Mouse (Mus musculus) kidney, adult 18-20 months (tissue): Measurements from ENCODE around the gene Tcp10c.
"Not testable (repeated sequence)": the region's sequence is repeated elsewhere in the genome, so short reads cannot be mapped to it uniquely, and the experiment has no call there.

Experiments used
- DNase-seq: peaks from one replicate; pipeline ENCODE4 v3.0.0; 2021

The Tcp10c gene

GRCm38 (mm10) chr17:13399961-13400360, 45.6 kb downstream of the Tcp10c start:
- not testable (repeated sequence) for DNase-seq

GRCm38 (mm10) chr17:13402118-13402517, 47.7 kb downstream of the Tcp10c start:
- not testable (repeated sequence) for DNase-seq

GRCm38 (mm10) chr17:13403527-13404131, 49.3 kb downstream of the Tcp10c start:
- DNase-seq, result not testable (repeated sequence)

GRCm38 (mm10) chr17:13406023-13406422, 51.7 kb downstream of the Tcp10c start:
- not testable (repeated sequence) for DNase-seq

GRCm38 (mm10) chr17:13406701-13407100, 52.3 kb downstream of the Tcp10c start:
- DNase-seq, result not testable (repeated sequence)

- DNase-seq, result not testable (repeated sequence)
These were observed 53.4 kb downstream of the Tcp10c start for GRCm38 (mm10) chr17:13407621-13408256.

DNA sequence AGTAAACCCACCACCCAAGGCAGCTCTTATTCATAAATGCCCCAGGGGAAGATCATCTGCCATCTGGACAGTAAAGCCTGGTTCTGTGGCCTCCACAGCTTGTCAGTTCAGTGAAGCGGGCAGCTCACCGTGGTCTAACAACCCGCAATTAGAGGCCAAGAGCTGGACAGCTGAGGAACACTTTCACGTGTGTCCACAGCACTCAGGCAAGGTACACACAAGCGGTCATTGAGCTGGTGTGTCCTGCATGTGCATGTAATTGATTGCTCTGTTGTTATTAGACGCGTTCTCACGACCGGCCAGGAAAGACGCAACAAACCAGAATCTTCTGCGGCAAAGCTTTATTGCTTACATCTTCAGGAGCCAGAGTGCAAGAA, 53.9 kb downstream of the Tcp10c start:
- DNase-seq, result not testable (repeated sequence)

DNA sequence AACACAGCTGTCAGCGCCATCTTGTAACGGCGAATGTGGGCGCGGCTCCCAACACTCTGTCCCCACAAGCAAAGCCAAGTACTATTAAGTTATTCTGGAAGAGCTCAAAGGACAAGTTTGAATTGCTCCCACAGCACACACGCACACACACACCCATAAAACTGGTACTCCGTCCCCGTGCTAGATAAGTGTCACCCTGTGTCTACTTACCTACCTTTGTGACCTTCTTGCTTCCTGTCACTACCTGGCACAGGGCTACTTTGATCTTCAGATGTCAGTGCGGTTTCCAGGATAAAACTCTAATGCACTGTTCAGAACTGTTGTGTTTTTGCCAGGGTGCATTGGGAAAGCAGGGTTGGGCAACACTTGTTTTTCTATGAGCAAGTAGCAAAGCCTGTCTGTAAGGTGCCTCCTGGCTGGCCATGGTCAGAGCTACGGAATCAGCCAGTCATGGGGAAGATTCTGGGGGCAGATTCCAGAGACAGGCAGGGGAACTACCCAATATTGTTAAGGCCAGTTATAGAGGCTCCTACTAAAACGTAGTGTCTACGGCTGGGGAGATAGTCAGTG, 66.7 kb downstream of the Tcp10c start:
- DNase-seq, result not testable (repeated sequence)

DNA sequence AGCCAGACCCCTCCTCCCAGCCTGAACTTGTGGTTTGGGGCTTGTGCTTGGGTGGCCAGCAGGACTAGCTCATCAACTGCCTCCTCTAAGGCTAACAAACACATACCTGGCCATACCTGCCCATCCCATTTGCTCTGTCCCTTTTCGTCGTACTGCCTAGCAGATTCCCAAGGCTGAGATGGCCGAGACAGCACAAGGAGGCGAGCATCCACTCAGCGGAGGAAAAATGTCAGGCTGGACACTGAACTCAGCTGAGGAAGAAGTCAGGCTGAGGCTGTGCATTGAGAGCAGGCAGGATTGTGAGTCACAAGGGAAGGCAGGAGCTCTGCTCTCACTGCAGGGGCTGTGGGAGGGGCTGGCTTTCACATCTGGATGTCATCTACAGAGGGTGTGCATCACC, 68.3 kb downstream of the Tcp10c start:
- not testable (repeated sequence) for DNase-seq

DNA sequence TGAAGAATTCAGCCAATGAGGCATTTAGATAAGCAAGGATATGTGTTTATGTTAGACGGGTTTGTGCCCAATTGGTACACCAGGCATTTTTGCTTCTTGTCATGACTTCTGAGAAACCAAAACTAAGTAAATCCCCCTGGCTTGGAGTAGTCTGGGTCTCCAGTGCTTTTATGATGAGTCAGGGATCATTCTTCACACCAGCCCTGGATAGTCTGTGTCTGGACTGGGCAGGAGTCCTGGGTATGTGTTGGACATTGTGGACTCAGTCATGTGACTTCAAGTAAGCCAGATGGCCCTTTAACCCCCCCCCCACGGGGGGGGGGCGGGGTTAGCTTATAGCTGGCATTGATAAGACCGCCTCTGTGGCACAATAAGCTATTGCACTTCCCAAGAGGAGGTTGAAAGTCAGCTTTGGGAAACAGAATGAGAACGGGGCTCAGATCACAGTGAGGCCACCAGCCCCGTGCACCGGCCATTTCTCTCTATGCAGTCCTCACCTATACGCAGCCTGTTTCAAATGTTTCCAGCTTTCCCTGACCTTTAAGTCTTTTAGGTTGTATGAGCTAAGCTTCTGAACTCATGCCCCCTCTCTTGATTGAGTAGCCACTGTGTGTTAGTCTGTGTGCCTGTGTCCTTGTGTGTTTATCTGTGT, 69.1 kb downstream of the Tcp10c start:
- not testable (repeated sequence) for DNase-seq

- not testable (repeated sequence) for DNase-seq
These were observed 69.9 kb downstream of the Tcp10c start for GRCm38 (mm10) chr17:13424321-13424720.

- not testable (repeated sequence) for DNase-seq
These were observed 71.3 kb downstream of the Tcp10c start for GRCm38 (mm10) chr17:13425694-13426093.

DNA sequence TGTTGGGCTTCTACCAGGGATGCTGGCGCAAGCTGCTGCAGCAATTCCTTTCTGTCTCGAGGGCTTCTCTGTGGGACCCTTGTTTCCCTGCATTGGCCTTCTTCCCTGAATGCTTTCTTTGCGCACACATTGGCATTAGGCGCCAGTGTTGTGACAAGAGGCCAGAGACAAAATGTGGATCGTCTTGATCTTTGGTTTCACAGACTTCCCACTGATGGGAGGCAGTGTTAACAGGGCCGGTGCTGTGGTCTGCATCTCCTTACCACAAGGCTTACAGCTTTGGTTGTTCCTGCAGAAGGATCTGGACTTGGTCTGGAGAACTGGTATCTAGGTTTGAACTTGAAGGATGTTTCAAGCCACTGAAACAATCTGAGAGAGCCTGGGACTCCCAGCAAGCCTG, 72.1 kb downstream of the Tcp10c start:
- not testable (repeated sequence) for DNase-seq
